ENCODE assay signal across 20 mouse cellular contexts in the genomic region with DNA sequence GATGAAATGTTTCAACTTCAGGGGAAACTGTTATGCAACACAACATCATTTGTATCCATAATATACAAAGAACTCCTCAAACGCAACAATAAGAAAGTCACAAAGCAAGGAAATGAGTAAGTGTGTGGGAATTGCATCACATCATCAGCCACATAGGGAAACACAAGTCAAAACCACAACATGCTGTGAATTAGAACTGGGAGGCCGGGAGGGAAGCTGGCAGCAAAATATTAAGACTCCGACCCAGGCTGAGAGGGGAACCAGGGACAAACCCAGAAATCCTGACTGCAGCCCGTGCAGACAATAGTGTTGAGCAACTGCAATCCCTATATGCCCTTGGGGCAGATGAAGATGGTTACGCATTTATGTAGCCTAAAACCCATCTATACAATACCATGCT. TPM values are rescaled to one million over a fixed set of nuclear protein-coding genes. Genes with fewer than 3 reads are reported as not detected.
DNase-seq lines count a peak whose midpoint lies in the region; ATAC-seq and TF ChIP-seq lines count a peak whose summit lies in the region.
"Had no signal": no experiment of that assay in that cellular context is flagged by ENCODE, and none has a peak within 500 bp of the region (broad histone marks: within the 10 kb centered on the region; RNA-seq: fewer than 3 reads in every experiment).

No protein-coding gene starts in this region.

- no peak for TF ChIP-seq CTCF in liver, postnatal 0 days (IDR thresholded peaks at IDR 0.05; ENCODE audit: low read depth)

- peaks cover 12% of the 10 kb centered on the region for H3K4me1 ChIP-seq in liver, postnatal 0 days (ENCODE audit: insufficient read depth)
- H3K4me1 ChIP-seq: forebrain, embryonic 12.5 days; hindbrain, embryonic 12.5 days; limb, embryonic 13.5 days; midbrain, embryonic 15.5 days; neural tube, embryonic 12.5 days had no signal

- H3K4me2 ChIP-seq in liver, postnatal 0 days (ENCODE audit: low read depth, low read length): peak overlapping the region; percentile 23; the same call in 1 of the 2 replicates
- H3K4me2 ChIP-seq: forebrain, embryonic 12.5 days; hindbrain, embryonic 12.5 days; limb, embryonic 13.5 days; midbrain, embryonic 15.5 days; neural tube, embryonic 12.5 days had no signal

- H3K9me3 ChIP-seq in liver, postnatal 0 days (ENCODE audit: low read length): no peaks in the 10 kb centered on the region
- H3K9me3 ChIP-seq: forebrain, embryonic 12.5 days; hindbrain, embryonic 12.5 days; limb, embryonic 13.5 days; midbrain, embryonic 15.5 days; neural tube, embryonic 12.5 days had no signal

- no peaks in the 10 kb centered on the region for H3K36me3 ChIP-seq in liver, postnatal 0 days (replicated peaks; ENCODE audit: insufficient read depth, low read length)
- H3K36me3 ChIP-seq: forebrain, embryonic 12.5 days; hindbrain, embryonic 12.5 days; limb, embryonic 13.5 days; midbrain, embryonic 15.5 days; neural tube, embryonic 12.5 days had no signal

- 50% methylated on average over 5 of the region's 5 CpGs for WGBS in liver, postnatal 0 days (ENCODE audit: insufficient replicate concordance)

- peak; percentile 15 for DNase-seq in lung, postnatal 25 days (ENCODE audit: low spot score)
- DNase-seq in lung, postnatal 10 days: no peak
- peak; percentile 56 for DNase-seq in NIH3T3 (ENCODE audit: low read depth)
- DNase-seq in liver, postnatal 0 days: no peak
- no peak for DNase-seq in gastrocnemius, postnatal 10 days
- DNase-seq in right cerebral cortex, adult 18-20 months: no peak
- DNase-seq in adrenal gland, adult 18-20 months (ENCODE audit: low spot score in 2 of 2): no peak
- DNase-seq: cerebellum, postnatal 14 days; kidney, adult 9 months; kidney, postnatal 4 days; lung, postnatal 14 days; right cerebral cortex, postnatal 25 days; thymus, postnatal 14 days had no signal

- H3K9ac ChIP-seq in liver, postnatal 0 days (replicated peaks): no peak overlapping the region
- H3K9ac ChIP-seq: forebrain, embryonic 12.5 days; hindbrain, embryonic 12.5 days; limb, embryonic 13.5 days; midbrain, embryonic 15.5 days; neural tube, embryonic 12.5 days had no signal

- no peak overlapping the region for H3K4me3 ChIP-seq in liver, postnatal 0 days (ENCODE audit: low read depth, low read length)
- H3K4me3 ChIP-seq: forebrain, embryonic 12.5 days; hindbrain, embryonic 12.5 days; limb, embryonic 13.5 days; midbrain, embryonic 15.5 days; neural tube, embryonic 12.5 days had no signal

- H3K27ac ChIP-seq in liver, postnatal 0 days (ENCODE audit: low read depth): no peak overlapping the region
- H3K27ac ChIP-seq: forebrain, embryonic 12.5 days; hindbrain, embryonic 12.5 days; limb, embryonic 13.5 days; midbrain, embryonic 15.5 days; neural tube, embryonic 12.5 days; stomach, postnatal 0 days had no signal

- H3K27me3 ChIP-seq in liver, postnatal 0 days (ENCODE audit: insufficient read depth, low read length): 0 out of 2 replicates have a peak, but pooled peaks cover 2% of the 10 kb centered on the region
- H3K27me3 ChIP-seq: forebrain, embryonic 12.5 days; hindbrain, embryonic 12.5 days; midbrain, embryonic 15.5 days; neural tube, embryonic 12.5 days had no signal

- ATAC-seq in liver, postnatal 0 days: no peak
- ATAC-seq: inflammation-experienced regulatory T-cells, adult 6 months; midbrain, embryonic 15.5 days had no signal

- no peak for TF ChIP-seq EP300 in liver, postnatal 0 days (IDR thresholded peaks at IDR 0.05; ENCODE audit: low read depth)

RNA-seq across cellular contexts. Expression of a gene that starts 11.2 kb away (rescaled TPM):
- 1.3 and 1.5 TPM in 2 replicates for polyA plus RNA-seq in liver, postnatal 0 days (2015; fragmentation: Nextera tagmentation; extraction: Ambion mirVana)
- total RNA-seq in gastrocnemius, postnatal 10 days (2021): under 1 TPM in 1 of 2 experiments, not detected in 1; 0.16 TPM
- total RNA-seq in adrenal gland, adult 18-20 months (2021): under 1 TPM; 0.43 to 0.58 TPM

RNA-seq across cellular contexts. Expression of a gene that starts 40.9 kb away (rescaled TPM):
- polyA plus RNA-seq in liver, postnatal 0 days (2015; fragmentation: Nextera tagmentation; extraction: Ambion mirVana): 25.2 and 29.9 TPM in 2 replicates
- total RNA-seq in gastrocnemius, postnatal 10 days (2021): 10 to 100 TPM; 35.7 to 48.3 TPM
- total RNA-seq in adrenal gland, adult 18-20 months (2021): 10 to 100 TPM; 74.2 to 86.4 TPM

Comparison
In these comparisons a context has a peak if more than half of its experiments do, and no peak if none do; other contexts are left out.
1. DNase-seq: peak in lung, postnatal 25 days (single experiment) and NIH3T3 (single experiment); none in lung, postnatal 10 days (single experiment), liver, postnatal 0 days (single experiment), gastrocnemius, postnatal 10 days (single experiment), right cerebral cortex, adult 18-20 months (single experiment) and adrenal gland, adult 18-20 months (0 of 2).